Mouse (Mus musculus) intestine, embryonic 14.5 days (tissue): ENCODE results near the gene Ndufa6. TPM values are rescaled to one million over a fixed set of nuclear protein-coding genes. Genes with fewer than 3 reads are reported as not detected.
"Not testable (repeated sequence)": the region's sequence is repeated elsewhere in the genome, so short reads cannot be mapped to it uniquely, and the experiment has no call there.

Source experiments
- ATAC-seq: fragments of 200-750 bp; cut with Nextera tagmentation; replicated peaks from 2 replicates; pipeline ENCODE4 v1.8.0; 2017; ENCODE audit warnings: low read depth, moderate number of reproducible peaks, moderate TSS enrichment, moderate library complexity; ENCODE audit not compliant: low FRiP score, low TSS enrichment
- DNase-seq: peaks from one replicate; pipeline ENCODE4 v3.0.0-alpha.2; 2018; ENCODE audit warnings: low spot score
- H3K27ac ChIP-seq: fragments of 300-500 bp; sonication (generic); 2 replicates; pipeline ENCODE4 v1.5.1; 2014; ENCODE audit warnings: low read depth, mild to moderate bottlenecking, control low read depth
- H3K27me3 ChIP-seq: fragments of 300-500 bp; sonication (generic); replicated peaks from 2 replicates; pipeline ENCODE4 v1.6.1; 2014; ENCODE audit warnings: low read length, control low read depth; ENCODE audit not compliant: control insufficient read depth, insufficient read depth
- H3K36me3 ChIP-seq: fragments of 300-500 bp; sonication (generic); 2 replicates; pipeline ENCODE4 v1.6.1; 2014; ENCODE audit warnings: low read length, control low read depth; ENCODE audit not compliant: control insufficient read depth, insufficient read depth
- H3K4me1 ChIP-seq: fragments of 300-500 bp; sonication (generic); replicated peaks from 2 replicates; pipeline ENCODE4 v1.6.1; 2014; ENCODE audit warnings: low read length, control low read depth, mixed read lengths; ENCODE audit not compliant: control insufficient read depth, insufficient read depth
- H3K4me2 ChIP-seq: fragments of 300-500 bp; sonication (generic); 2 replicates; pipeline ENCODE4 v1.6.1; 2014; ENCODE audit warnings: low read length
- H3K4me3 ChIP-seq: fragments of 300-500 bp; sonication (generic); 2 replicates; pipeline ENCODE4 v1.5.1; 2014; ENCODE audit warnings: low read depth, low read length, control low read depth, mixed read lengths
- H3K9ac ChIP-seq: fragments of 300-500 bp; sonication (generic); 2 replicates; pipeline ENCODE4 v1.6.1; 2014; ENCODE audit warnings: mild to moderate bottlenecking, low read length
- H3K9me3 ChIP-seq: fragments of 300-500 bp; sonication (generic); 2 replicates; pipeline ENCODE4 v1.6.1; 2016; ENCODE audit warnings: low read length, control low read depth; ENCODE audit not compliant: control insufficient read depth
- WGBS: fragments of 180-500 bp; shearing (Covaris S2); extraction: QIAGEN DNeasy Blood & Tissue Kit; methylation state at CpG from one replicate; pipeline ENCODE4 v1.1.7; 2014; 5-methylcytosine and 5-hydroxymethylcytosine counted together
- polyA plus RNA-seq: library from polyadenylated mRNA; unstranded; fragments of >200 nt; fragmentation: Nextera tagmentation; extraction: Ambion mirVana; gene quantifications from 2 replicates; pipeline ENCODE4 v1.2.1, GENCODE M21; 2014

Gene Ndufa6
- polyA plus RNA-seq, result 426 and 466 TPM in 2 replicates

GRCm38 (mm10) chr15:82354126-82354945, at the start of gene Ndufa6:
Gene Ndufa6 (minus strand): TSS chr15:82354322.
- ATAC-seq (peak; percentile 97), DNase-seq (peak; percentile 97)
- Histone ChIP-seq H3K4me3 (peak within 1 kb of the TSS; percentile 96), H3K27me3 (no peaks in the 10 kb centered on the region), H3K36me3 (peaks cover 19% of the 10 kb centered on the region), H3K4me1 (peaks cover 24% of the 10 kb centered on the region), H3K9ac (peak within 1 kb of the TSS; percentile 96), H3K9me3 (no peaks in the 10 kb centered on the region), H3K4me2 (peak within 1 kb of the TSS; percentile 95), H3K27ac (peak within 1 kb of the TSS; percentile 85)
- WGBS, result 2% methylated on average over 57 of the region's 57 CpGs

GRCm38 (mm10) chr15:82403606-82404005, 49.5 kb upstream of the Ndufa6 start:
- 93% methylated on average over 9 of the region's 9 CpGs for WGBS
- ATAC-seq (no peak), DNase-seq (no peak)
- Histone ChIP-seq H3K4me3 (no peak overlapping the region), H3K4me2 (no peak overlapping the region), H3K4me1 (no peaks in the 10 kb centered on the region), H3K9ac (no peak overlapping the region), H3K27me3 (no peaks in the 10 kb centered on the region), H3K36me3 (no peaks in the 10 kb centered on the region), H3K27ac (no peak overlapping the region), H3K9me3 (no peaks in the 10 kb centered on the region)

GRCm38 (mm10) chr15:82402741-82403140, 48.6 kb upstream of the Ndufa6 start:
- DNase-seq, result no peak
- WGBS, result 84% methylated on average over 6 of the region's 6 CpGs
- no peak overlapping the region for H3K27ac ChIP-seq
- no peak overlapping the region for H3K4me2 ChIP-seq
- no peaks in the 10 kb centered on the region for H3K4me1 ChIP-seq
- H3K9ac ChIP-seq, result no peak overlapping the region
- ATAC-seq, result no peak
- no peaks in the 10 kb centered on the region for H3K27me3 ChIP-seq
- H3K36me3 ChIP-seq, result no peaks in the 10 kb centered on the region
- no peaks in the 10 kb centered on the region for H3K9me3 ChIP-seq
- no peak overlapping the region for H3K4me3 ChIP-seq

- no peak for ATAC-seq
- Histone ChIP-seq H3K4me1 (no peaks in the 10 kb centered on the region), H3K36me3 (no peaks in the 10 kb centered on the region), H3K9ac (no peak overlapping the region), H3K4me3 (no peak overlapping the region), H3K27me3 (no peaks in the 10 kb centered on the region), H3K9me3 (no peaks in the 10 kb centered on the region), H3K4me2 (no peak overlapping the region), H3K27ac (no peak overlapping the region)
- no peak for DNase-seq
These were observed 48.0 kb upstream of the Ndufa6 start for GRCm38 (mm10) chr15:82402106-82402505.

GRCm38 (mm10) chr15:82401516-82401915, 47.4 kb upstream of the Ndufa6 start:
- Histone ChIP-seq H3K9me3 (no peaks in the 10 kb centered on the region), H3K27ac (no peak overlapping the region), H3K36me3 (no peaks in the 10 kb centered on the region), H3K27me3 (no peaks in the 10 kb centered on the region), H3K4me2 (no peak overlapping the region), H3K4me3 (no peak overlapping the region), H3K4me1 (no peaks in the 10 kb centered on the region), H3K9ac (no peak overlapping the region)
- ATAC-seq (no peak), DNase-seq (no peak)
- WGBS, result 62% methylated on average over 2 of the region's 2 CpGs

- H3K27ac ChIP-seq, H3K4me2 ChIP-seq, H3K9ac ChIP-seq, DNase-seq, H3K4me3 ChIP-seq, H3K9me3 ChIP-seq, H3K36me3 ChIP-seq, H3K27me3 ChIP-seq, ATAC-seq, H3K4me1 ChIP-seq: not testable (repeated sequence)
- WGBS, result 72% methylated on average over 3 of the region's 3 CpGs
These were observed 41.8 kb upstream of the Ndufa6 start for GRCm38 (mm10) chr15:82395955-82396354.

- not testable (repeated sequence) for H3K36me3 ChIP-seq, DNase-seq, H3K9ac ChIP-seq, H3K27me3 ChIP-seq, H3K4me3 ChIP-seq, H3K4me2 ChIP-seq, H3K4me1 ChIP-seq, H3K27ac ChIP-seq, ATAC-seq, H3K9me3 ChIP-seq
- whole genome bisulfite sequencing, result 81% methylated on average over 2 of the region's 2 CpGs
These were observed 39.8 kb upstream of the Ndufa6 start, which contains the start of gene Cyp2d11 for GRCm38 (mm10) chr15:82393922-82394321. Gene Cyp2d11 (minus strand): TSS chr15:82394022.

- 90% methylated on average over 9 of the region's 10 CpGs for WGBS
- not testable (repeated sequence) for H3K4me3 ChIP-seq, H3K9ac ChIP-seq, H3K36me3 ChIP-seq, H3K27me3 ChIP-seq, H3K4me2 ChIP-seq, H3K9me3 ChIP-seq, H3K27ac ChIP-seq, DNase-seq, ATAC-seq, H3K4me1 ChIP-seq
These were observed 35.8 kb upstream of the Ndufa6 start for GRCm38 (mm10) chr15:82389916-82390315.

GRCm38 (mm10) chr15:82385729-82386128, 31.6 kb upstream of the Ndufa6 start:
- WGBS, result 84% methylated on average over 2 of the region's 2 CpGs
- no peaks in the 10 kb centered on the region for H3K9me3 ChIP-seq
- no peak overlapping the region for H3K27ac ChIP-seq
- no peak for DNase-seq
- H3K27me3 ChIP-seq, result no peaks in the 10 kb centered on the region
- H3K4me1 ChIP-seq, result 0 out of 2 replicates have a peak, but pooled peaks cover 3% of the 10 kb centered on the region
- H3K4me3 ChIP-seq, result no peak overlapping the region
- H3K4me2 ChIP-seq, result no peak overlapping the region
- ATAC-seq, result no peak
- no peaks in the 10 kb centered on the region for H3K36me3 ChIP-seq
- H3K9ac ChIP-seq, result no peak overlapping the region
